Mouse (Mus musculus) frontal cortex, adult 2 months (tissue): Measurements from ENCODE around the gene Slc7a10. TPM values are rescaled to one million over a fixed set of nuclear protein-coding genes. Genes with fewer than 3 reads are reported as not detected.
A peak's percentile ranks its signal among the peaks of the same experiment; 100 is the strongest.

ENCODE experiments used
- DNase-seq, 2 experiments: peaks; one replicate each; pipeline ENCODE4 v3.0.0; 2022; ENCODE audit warnings: low spot score in 1 of 2; ENCODE audit errors: extremely low spot score in 1 of 2
- polyA plus RNA-seq: library from polyadenylated mRNA; depleted of rRNA; stranded (reverse); fragments of >200 nt; gene quantifications from 2 replicates; pipeline ENCODE4 v1.2.3, GENCODE M21; 2012; rRNA removed

Slc7a10 gene
- polyA plus RNA-seq, result 53.4 and 55.8 TPM in 2 replicates

DNA sequence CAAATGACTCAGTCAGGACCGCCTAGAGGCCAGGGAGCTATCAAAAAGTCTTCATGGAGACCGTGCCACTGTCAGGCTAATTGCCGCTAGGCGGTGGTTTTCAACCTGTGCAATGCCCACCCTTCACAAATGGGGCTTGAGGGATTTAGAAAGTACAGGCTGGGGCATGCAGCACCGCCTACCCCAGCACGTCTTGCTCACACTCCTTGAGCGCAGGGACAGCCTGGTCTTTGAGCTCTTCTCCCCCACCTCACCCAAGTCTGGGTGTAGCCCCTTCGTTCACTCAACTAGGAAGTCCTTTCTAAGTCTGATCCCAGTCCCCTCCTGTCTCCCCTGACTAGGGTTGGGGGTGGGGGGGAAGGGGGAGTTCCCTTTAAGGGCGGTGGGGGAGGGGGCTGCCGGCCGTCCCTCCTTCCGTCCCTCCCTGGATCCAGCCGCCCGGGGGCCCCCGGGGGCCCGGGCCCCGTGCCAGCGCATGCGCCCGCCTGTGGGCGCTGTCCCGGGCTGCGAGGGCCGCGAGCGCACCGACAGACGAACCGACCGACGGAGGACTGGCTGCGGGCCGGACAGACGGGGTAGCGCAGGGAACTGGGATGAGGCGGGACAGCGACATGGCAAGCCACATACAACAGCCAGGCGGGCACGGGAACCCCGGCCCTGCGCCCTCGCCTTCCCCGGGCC is at the start of gene Slc7a10:
Gene Slc7a10 (plus strand): TSS at position 497 of the 681 bp plus-strand sequence.
- no peak for DNase-seq

GRCm38 (mm10) chr7:35137524-35137923 is 48.7 kb upstream of the Slc7a10 start:
- DNase-seq, result no peak

DNA sequence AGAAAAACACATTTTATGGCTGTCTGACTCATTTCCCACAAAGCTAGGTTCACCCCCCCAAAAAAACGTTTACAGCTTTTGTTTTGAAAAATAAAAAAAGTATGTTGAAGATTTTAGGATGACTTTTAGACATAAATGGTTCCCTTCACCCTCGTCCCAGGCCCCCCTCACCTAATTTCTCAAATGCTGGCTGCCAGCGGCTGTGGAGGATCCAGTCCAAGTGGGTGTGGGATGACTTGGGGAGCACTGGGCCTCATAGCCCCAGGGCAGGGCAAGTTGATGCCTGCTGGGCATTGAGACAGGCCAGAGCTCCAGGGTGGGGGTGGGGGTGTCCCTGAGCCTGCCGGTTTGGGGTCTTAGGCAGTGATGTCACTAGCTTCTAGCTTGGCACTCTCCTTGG is 47.7 kb upstream of the Slc7a10 start:
- no peak for DNase-seq

GRCm38 (mm10) chr7:35139880-35140279 is 46.3 kb upstream of the Slc7a10 start:
- DNase-seq, result no peak

- no peak for DNase-seq
These were observed 44.7 kb upstream of the Slc7a10 start for GRCm38 (mm10) chr7:35141519-35141918.

DNA sequence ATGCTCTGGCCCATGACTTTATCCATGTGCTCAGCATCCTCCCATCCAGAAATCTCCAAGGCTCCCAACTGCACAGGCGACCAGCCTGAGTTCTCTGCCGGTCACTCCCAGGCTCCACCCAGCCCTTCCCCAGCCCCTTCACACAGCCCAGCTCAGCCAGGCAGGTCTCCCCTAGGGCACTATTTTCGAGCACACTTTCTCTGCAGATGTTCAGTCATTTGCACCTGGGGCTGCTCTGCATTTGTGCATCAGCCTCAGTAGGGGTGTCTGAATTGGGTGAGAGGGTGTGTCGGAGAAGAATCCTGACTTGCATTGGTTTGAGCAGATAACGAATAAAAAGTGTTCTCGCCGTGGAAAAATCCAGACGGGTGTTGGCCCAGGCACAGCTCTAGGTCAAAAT is 43.7 kb upstream of the Slc7a10 start:
- no peak for DNase-seq

DNA sequence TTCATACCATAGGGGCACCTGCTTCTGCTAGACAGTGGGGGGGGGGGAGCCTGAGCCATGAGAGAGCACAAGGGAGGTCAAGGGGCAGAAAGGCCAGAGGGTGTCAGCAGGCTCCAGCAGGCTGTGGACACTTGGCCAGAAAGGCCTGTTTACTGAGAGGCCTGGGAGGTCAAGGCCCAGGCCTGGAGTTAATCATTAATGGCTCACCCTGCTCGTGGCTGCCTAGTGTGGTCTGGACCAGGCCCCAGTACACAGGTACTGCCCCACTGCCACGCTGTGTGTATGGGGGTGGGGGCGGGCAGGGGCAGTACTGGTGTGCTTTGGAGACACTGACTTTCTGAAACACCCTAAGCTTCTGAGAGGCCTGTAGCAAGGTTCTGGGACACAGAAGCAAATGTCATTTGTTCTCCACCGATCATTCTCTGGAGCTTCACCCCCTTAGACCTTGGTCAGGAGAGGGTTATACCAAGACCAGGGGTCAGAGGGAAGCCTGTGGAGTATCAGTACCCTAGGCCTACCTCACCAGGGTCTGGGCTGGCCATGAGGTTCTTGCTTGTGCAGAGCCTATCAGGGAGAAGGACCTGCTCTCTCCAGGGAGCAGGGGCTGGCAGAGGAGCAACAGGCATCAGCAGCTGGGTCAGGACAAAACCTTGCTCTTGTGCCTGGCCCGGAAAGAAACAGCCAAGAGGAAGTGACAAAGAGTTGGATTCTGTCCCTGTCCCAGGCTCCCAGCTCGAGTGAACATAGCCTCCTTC is 42.1 kb upstream of the Slc7a10 start:
- no peak for DNase-seq

DNA sequence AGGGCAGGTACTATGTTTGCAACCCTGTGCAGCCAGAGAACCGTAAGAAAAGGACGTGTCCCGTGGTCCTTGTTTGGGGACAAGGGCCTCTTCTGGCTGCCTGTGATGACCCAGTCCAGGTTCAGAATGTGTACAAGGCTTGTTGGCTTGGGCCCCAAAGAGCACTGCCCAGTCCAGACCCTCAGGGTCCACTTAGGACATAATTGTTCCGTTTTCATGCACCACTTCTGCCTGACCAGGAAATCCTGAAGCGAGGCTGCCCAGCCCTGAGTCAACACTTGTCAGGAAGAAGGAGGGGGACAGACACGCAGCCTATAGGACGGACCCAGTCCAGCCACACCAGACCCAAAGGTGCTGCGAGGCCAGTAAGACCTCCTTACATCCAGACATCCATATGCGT is 41.1 kb upstream of the Slc7a10 start:
- no peak for DNase-seq

DNA sequence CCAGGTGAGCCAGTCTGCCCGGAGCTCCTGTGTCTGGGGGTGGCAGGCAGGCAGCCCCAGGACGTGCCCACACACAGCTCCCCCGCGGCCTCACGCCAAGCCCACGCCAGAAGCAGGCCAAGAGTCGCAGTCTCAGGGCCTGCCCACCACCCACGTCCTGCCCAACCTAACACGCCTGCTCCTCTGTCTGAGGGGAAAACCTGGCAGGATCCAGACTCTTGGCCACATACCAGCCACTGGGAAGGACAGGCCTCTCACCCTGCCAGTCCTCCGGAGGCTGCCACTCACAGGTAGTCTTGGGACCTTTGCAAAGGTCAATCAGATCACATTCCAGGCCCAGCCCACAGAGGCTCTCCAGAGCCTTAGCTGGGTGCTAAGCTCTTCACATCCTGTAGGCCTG is 39.9 kb upstream of the Slc7a10 start:
- DNase-seq, result no peak

- DNase-seq, result no peak
These were observed 36.4 kb upstream of the Slc7a10 start for GRCm38 (mm10) chr7:35149616-35150433.

GRCm38 (mm10) chr7:35150860-35151259 is 35.3 kb upstream of the Slc7a10 start:
- DNase-seq, result no peak

- no peak for DNase-seq
These were observed 31.7 kb upstream of the Slc7a10 start for GRCm38 (mm10) chr7:35154449-35154848.

DNA sequence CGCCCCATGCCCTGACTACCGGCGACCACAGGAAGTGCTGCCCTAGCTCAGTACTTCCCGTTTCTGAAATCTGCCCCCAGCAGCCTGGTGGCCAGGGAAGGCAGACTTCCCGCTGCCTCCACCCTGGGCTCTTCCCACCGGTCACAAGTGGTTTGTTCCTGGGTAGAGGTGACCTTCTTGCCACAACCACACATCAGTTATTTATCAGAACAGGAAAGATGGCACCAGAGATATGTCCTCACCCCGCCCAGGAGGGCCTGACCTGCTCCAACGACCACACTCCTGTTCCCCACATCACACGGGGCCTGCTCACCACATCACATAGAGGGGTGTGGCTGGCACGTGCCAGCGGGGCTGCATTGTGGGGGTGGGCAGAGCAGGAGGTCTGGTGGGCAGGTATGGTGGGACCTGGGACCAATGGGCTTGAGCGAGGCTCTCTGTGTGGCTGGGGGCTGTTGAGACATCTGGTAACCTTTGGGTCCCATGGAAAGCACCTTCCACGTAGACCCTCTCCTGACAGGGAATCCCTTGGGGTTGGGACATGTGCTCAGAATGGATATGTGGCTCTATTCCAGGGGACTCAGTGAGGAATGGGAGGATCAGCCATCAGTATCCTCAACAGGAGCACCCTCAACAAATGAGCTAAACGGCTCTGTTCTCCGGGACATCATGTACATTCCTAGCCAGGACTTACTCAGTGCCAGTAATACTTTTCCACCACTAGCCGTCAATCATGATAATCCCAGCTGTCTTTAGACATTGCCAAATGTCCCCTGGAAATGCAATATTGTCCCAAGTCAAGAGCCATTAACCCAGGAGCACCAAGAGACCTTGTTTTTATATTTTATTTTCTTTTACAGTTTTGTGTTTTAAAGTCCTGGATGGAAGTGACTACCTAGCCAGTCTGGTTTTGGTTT is 29.4 kb upstream of the Slc7a10 start:
- DNase-seq, result no peak

DNA sequence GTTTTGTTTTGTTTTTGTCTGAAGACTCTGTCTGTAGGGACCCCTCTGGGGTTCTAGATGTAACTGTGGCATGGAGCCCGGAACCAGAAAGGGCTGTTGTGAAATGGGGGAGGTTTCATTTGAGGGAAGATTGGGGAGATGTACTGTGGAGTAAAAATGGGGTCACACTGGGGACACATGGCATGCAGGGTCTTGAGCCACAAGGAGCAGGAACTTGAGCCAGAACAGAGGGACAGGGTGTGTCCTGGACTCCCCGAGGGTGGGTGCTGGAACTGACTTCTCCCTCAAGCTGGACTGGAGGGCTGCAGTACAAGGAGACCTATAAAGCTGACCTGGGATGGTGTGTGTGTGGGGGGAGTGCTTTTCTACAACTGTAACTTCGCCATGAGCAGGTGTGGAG is 28.7 kb upstream of the Slc7a10 start:
- no peak for DNase-seq

DNA sequence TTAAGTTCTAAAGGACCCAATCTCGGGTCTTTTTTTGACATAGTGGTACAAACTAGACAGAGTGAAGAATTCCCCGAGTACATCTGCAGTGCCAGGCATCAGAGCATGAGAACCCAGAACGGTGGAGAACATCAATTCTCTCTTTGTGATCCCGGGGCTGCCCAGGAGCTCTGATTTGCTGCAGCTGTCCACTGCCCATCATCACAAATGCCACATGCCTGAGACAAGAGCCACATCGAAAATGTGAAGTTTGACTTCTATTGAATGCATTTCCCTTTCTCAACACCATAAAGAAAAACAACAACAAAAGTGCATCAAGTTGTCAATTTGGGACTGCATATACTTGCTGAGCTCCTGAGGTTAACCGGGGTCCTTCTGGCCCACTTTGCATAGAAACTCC is 23.7 kb upstream of the Slc7a10 start:
- no peak for DNase-seq

GRCm38 (mm10) chr7:35163600-35163999 is 22.6 kb upstream of the Slc7a10 start:
- no peak for DNase-seq

DNA sequence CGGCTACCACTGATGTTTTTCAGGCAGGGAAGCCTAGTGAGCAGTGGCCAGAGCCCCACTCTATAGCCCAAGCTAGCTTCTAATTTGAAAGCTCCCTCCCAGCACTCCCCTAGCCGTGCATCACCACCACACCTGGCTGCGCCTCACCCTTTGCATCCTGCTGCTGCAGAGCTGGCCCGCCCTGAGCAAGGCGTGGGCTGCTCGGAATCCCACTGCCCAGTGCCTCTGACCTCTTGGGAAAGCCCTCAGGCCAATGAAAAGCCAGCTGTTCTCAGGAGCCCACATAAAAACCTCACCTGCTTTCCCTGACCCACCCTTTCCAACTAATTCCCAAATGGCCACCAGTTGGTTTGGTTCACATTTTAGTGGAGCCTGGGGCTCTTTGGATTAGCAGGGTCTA is 22.1 kb upstream of the Slc7a10 start:
- DNase-seq, result no peak

DNA sequence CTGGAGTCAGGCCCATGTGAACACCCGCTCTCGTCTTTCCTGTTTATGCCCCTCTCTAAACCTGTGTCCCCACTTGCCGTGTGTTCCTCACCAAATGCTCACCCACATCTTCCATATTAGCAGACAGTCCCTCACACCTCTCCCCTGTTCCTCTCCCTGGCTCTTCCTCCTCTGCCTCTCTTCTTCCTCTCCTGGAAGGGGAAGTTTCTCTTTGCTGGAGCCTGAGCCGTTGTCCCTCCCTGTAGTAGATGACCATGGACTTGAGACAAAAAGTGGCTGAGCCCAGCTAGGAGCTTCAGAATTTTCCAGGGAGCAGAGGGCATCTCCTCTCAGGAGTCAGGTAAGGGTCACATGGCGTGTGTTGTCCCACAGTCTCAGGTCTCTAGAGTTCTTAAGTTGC is 19.2 kb upstream of the Slc7a10 start:
- DNase-seq, result no peak

GRCm38 (mm10) chr7:35167925-35168324 is 18.3 kb upstream of the Slc7a10 start:
- no peak for DNase-seq

- peak; percentile 67 to 96 for DNase-seq
These were observed 16.8 kb upstream of the Slc7a10 start for GRCm38 (mm10) chr7:35169341-35169740.
